Mouse (Mus musculus): ENCODE measurements around the gene Rps4x.

- TF ChIP-seq GATA1 (IDR thresholded peaks at IDR 0.05; ENCODE audit: borderline replicate concordance, low read length) (no peak), FLI1 (IDR thresholded peaks at IDR 0.05; ENCODE audit: low read length) (no peak)
These were observed 387 bp upstream of the Rps4x start for GRCm38 (mm10) chrX:102189581-102189980.

Data from megakaryocyte, embryonic 14.5 days (primary cell).